Mouse (Mus musculus): Measurements from ENCODE around the gene Rasgef1c. TPM values are rescaled to one million over a fixed set of nuclear protein-coding genes. Genes with fewer than 3 reads are reported as not detected.

Rasgef1c gene
- total RNA-seq, 2 experiments from 2014 or later: 0.53 to 0.54 TPM

DNA sequence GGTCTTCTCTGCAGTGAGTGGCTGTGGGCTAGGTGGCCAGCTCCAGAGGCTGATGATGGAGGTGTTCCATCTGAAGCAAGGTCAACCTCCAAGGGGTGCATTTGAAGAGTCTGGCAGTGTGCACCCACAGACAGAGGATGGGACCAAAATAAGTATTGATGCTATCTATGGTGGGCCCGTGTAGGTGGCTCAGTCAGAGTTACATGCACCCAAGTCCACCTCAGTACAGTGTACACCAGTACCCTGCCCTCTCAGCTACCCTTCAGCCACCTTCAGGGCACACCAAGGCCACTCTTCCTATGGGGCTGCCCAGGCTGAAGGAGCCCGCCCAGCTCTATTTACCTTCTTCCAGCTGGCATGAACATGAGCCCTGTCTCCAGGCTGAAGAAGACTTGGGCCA, 68.1 kb downstream of the Rasgef1c start:
- no peak for DNase-seq (ENCODE audit: low spot score in 2 of 2)

DNA sequence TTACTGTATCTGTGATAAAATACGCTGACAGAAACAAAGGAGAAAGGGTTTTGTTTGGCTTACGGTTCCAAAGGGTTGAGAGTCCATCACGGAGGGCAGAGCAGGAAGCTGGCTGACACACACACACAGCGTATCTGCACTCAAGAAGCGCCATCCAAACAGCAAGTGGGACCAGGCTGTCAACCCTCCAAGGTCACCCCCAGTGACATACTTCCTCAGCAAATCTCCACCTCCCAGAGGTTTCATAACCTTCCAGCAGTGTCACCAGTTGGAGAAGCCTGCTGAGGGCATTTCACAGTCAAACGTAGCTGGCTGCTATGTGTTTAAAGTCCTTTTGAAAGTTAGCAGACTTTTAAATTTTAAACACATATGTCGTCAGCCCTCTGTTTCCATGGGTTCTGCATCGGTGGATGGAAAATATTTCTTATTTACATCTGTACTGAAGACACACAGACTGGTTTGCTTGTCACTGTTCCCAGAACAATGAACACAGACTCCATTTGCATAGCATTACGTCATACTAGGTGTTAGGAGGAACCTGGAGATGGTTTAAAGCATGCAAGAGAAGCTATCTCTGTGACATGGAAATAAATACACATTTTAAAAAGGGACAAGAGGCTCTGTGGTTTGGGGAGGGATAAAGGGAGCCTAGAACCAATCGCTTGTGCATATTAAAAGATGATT, 72.2 kb downstream of the Rasgef1c start:
- no peak for DNase-seq (ENCODE audit: low spot score in 2 of 2)

DNA sequence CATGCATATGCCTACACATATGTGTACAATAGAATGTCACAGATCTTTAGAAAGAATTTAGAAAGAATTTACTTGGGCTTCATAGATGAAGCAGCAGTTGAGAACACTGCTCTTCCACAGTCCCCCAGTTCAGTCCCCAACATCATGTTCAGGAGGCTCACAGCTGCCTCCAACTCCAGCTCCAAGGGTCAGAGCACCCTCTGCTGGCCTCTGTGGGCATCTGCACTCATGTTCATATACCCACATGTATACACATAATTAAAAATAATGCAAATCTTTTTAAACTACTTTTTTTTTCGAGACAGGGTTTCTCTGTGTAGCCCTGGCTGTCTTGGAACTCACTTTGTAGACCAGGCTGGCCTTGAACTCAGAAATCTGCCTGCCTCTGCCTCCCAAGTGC, 73.0 kb downstream of the Rasgef1c start:
- DNase-seq (ENCODE audit: low spot score in 2 of 2): no peak

DNA sequence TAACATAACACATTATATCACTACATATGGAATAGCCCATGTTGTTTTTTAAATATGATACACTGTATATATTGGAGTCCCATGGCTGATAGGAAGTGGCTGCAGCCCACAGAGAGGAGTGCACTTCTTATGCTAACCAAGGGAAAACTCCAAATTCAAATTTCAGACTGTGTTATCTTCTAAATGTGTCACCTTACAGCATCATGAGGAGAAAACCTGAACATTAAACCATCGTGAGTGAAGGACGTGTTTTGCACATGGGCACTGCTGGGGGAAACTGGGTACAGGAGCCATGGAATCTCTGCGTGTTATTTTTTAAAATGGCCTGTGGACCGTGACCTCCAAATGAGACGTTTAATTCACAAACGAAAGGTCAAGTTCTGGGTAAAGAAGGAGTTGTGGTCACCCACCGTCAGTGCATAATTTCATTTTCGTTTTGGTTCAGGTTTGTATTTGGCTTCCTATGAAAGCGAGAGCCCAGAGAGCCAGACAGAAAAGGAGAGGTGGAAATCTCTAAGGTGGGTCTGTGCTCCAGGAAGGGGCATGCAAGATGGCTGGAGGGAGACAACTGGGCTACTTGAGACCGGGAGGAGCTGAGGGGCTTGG, 76.4 kb downstream of the Rasgef1c start:
- DNase-seq (ENCODE audit: low spot score in 2 of 2): no peak

DNA sequence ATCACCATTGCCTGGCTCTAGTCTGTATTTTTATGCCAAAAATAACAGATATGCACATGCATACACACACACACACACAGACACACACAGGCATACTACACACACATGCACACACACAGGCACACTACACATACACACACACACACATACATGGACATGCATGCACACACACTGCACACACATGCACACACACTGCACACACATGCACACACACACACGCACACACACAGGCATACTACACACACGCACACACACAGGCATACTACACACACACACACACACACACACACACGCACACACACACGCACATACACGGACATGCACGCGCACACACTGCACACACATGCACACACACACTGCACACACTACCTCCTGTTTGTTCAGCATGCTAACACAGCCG, 77.3 kb downstream of the Rasgef1c start:
- no peak for DNase-seq (ENCODE audit: low spot score in 2 of 2)

DNA sequence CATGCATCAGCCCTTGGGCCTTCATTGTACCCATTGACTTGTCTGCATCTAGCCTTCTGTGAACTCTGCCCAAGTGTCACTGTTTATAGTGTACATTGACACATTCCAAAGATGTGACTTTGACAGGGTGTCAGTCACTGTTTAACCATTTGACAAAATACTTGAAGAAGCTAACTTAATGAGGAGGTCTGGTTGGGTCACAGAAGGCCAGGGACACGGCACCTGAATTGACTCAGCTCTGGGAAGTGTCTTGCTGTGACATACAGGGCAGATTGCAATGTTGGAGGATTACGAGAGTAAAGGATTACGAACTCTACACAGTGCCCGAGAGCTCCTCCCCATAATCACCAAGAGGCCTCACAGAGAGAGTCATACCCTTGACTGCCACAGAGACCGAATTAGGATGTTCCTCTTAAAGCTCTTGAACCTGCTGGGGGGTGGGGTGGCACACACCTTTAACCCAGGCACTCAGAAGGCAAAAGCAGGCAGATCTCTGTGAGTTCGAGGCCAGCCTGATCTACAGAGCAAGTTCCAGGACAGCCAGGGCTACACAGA, 79.1 kb downstream of the Rasgef1c start:
- no peak for DNase-seq (ENCODE audit: low spot score in 2 of 2)

DNA sequence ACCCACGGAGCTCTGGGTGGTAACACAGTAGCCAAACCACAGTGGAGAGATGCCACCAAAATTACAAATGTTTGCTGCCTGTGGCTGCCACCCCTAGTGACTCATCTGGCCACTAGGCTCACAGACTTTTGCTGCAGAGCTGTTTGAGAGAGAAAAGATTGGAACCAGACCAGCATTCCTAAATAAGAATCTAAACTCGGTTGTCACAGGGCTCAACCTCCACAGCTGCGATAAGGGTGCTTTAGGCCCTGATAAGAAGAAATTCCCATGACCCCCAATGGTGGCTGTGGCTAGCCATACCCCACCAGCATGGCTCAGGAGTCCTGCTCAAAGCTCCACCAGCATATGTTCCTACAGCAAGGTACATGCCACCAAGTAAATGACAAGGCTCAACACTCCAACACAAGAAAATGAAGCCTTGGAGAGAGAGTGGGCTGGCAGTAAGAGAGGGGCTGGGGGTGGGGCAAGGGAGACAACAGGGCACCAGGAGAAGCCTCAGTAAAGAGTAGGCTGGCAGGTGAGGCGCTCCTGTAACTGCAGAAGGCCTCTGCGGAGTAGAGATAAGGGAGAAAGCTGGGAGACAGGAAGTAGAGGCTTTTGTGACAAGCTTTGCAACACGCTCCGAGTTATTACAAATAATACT, 79.8 kb downstream of the Rasgef1c start:
- DNase-seq (ENCODE audit: low spot score in 2 of 2): no peak

DNA sequence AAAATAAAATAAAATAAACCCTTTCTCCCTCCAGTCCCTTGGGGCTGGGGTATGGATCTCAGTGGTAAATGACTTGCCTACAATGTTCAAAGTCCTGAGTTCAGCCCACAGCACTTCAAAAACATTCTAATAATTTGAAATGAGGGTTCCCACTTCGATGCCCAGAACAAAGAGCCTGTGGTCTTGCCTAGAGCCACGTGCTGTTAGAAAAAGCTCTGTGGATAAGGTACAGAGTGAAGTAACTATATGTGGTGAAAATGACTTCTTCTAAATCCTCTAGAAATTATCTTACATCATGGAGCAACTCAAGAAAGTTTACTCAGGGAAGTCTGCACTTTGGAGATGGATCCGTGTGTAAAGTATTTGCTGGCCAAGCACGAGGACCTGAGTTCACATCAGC, 80.5 kb downstream of the Rasgef1c start:
- DNase-seq (ENCODE audit: low spot score in 2 of 2): no peak

DNA sequence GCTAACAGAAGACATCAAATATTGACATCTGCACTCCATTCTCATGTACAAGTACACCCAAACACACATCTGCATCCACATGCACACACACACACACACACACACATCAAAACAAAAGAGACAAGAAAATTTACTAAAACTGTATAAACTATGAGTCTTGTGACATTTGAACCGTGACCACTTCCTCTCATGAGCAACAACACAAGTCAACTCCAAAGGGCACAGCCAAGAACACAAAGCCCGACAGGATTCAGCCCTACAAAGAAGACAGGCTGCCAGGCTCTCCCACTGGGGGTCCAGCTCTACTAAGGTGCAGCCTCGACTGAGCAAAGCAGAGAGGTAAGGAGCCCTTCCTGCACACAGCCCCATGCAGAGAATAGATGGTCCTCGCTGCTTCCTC, 81.2 kb downstream of the Rasgef1c start:
- no peak for DNase-seq (ENCODE audit: low spot score in 2 of 2)

DNA sequence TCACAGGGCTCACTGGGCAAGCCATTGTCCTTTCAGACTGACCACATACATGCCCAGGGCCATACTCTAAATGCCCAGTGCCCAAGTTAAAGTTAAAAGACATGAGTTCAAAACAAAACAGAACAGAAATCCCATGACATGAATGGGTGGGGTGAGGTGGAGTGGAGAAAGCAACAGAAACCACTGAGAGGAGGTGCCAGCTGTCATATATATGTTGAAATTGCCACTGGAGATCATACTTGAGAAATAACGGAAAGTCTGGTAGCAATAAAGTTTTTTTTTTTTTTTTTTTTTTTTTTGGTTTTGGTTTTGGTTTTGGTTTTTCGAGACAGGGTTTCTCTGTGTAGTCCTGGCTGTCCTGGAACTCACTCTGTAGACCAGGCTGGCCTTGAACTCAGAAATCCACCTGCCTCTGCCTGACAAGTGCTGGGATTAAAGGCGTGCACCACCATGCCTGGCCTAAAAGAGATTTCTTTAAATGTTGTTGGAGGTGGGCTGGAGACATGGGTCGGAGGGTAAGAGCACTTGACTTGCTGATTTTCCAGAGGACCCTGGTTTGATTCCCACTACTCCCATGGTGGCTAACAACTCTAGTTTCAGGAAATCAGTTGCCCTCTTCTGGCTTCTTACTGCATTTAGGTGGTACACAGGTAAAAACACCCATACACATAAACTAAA, 82.4 kb downstream of the Rasgef1c start:
- DNase-seq (ENCODE audit: low spot score in 2 of 2): no peak

DNA sequence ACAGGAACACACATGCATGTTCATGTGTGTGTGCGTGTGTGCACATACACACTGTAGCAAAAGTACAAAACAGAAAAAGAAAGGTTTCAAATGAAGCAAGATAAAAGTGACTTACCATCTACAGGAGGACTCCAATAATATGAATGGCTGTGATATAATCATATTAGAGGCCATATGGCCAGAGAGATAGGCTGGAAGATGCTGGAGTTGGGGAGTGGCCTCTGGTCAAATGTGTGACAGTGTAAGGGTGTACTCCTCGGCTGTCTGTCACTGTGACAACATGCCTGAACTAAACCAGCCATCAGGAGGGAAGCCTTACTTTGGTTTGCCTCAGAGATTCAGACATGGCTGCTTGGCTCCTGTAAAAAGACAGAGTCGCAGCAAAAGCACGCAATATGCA, 83.4 kb downstream of the Rasgef1c start:
- no peak for DNase-seq (ENCODE audit: low spot score in 2 of 2)

DNA sequence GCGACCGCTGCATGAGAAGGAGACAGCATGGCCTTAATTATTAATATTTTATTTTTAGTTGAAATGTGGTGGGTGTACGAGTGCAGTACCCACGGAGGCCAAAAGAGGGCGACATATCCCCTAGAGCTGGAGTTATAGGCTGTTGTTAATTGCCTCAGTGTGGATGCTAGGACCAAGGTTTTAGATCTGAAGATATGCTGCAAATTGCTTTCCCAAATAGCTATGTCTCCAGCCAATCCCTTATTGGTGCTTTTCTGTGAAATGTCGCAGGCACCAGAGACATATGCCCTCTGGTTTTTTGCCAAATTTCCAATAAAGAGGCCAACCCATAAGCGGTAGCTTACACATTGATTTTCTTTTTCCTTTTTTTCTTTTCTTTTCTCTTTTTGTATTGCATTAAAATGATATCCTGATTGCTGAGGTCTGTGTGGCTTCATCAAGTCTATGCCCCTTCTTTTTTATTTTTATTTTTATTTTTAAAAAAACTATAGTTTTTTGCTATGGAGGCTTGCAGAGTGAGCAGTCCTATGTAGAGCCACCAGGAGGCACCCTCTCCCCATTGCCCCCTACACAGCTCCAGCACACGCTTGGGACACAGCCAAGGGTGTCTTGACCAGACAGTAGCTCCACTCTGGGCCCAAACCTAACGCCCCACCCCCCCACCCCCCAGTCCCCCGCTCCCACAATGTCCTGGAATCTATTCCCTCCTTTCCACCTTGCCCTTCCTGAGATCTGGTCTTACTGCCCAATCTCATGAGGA, 84.8 kb downstream of the Rasgef1c start:
- DNase-seq (ENCODE audit: low spot score in 2 of 2): peak; percentile 44 to 56

DNA sequence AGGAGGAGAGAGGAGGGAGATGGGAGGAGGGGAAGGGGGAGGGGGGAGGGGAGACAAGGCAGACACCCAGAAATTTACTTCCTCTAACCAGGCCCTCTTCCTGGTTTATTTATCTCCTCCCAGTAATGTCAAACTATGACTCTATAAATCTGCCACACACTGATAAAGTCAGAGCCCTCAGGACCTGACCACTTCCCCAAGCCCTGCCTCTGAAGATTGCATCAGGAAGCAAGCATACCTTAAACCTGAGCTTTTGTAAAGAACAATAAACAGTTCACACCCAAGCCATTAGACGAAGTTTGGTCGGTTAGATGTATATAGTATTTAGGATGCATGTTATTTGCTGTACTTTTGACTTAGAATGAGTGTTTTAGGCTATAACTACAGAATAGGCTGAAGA, 92.9 kb downstream of the Rasgef1c start:
- DNase-seq (ENCODE audit: low spot score in 2 of 2): no peak

DNA sequence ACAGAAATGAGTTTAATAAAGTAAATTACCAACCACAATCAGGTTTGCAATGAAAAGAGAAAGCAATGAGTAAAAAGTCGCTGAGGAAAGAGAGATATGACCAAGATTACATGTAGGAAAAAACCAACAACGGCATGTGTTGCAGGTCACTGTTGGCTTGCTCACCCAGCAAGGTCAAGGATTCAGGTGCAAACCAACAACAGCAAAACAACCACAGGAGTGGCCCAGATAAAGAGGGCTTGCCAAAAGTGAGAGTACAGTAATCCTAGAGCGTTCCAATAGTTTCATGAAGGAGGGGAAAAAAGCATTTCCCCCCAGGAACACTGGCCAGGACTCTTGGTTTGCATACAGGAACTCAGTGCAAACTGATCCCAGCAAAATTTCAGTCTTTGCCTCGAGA, 94.8 kb downstream of the Rasgef1c start:
- DNase-seq (ENCODE audit: low spot score in 2 of 2): no peak

DNA sequence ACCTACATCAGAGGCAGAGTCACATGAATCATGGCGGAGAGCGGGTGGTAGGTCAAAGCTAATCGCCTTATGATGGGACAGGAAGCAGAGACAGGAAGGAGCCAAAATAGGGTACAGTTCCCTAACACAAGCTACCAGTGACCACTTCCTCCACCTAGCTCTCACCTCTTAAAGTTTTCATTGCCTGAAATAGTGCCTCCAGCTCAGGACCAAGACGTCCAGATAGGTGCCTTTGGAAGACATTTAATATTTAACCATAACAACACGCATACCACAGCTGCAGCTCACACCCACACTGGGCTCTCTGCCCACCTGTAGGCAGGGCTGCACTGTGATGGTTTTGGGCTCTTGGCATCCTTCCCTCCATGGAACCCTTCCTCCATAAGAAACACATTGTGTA, 95.7 kb downstream of the Rasgef1c start:
- no peak for DNase-seq (ENCODE audit: low spot score in 2 of 2)

DNA sequence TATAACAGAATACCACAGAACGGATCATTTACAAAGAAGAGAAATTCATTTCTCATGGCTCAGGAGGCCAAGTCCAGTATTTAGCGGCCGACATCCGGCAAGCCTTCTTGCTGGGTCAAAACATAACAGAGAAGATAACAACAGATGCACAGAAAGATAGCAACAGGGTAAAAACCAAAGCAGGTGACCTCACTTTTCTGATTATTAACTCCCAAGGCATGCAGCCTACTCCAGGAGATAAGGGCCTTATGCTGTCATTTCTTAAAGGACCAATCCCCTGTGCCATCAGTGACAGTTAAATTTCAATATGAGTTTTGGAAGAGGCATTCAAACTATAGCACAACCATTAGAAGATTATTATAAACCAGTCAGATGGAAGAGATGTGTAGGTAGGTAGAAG, 101.2 kb downstream of the Rasgef1c start:
- DNase-seq (ENCODE audit: low spot score in 2 of 2): no peak

DNA sequence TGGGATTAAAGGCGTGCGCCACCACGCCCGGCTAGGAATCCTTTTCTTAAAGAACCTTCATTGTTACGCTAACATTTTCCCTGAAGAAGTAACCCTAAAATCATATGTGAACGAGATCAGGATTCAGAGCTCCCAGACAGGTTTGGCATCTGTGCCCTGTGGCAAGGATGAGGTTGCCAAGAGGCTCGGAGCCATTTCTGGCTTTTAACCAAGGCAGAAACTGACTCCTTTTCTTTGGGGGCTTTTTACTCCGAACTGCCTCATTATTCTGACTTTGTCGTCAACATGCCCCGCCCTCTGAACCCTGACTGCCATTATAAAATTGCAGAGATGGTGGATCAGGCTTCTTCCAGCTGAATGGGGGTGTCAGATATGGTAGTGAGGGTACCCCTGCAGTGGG, 106.1 kb downstream of the Rasgef1c start:
- DNase-seq (ENCODE audit: low spot score in 2 of 2): no peak

DNA sequence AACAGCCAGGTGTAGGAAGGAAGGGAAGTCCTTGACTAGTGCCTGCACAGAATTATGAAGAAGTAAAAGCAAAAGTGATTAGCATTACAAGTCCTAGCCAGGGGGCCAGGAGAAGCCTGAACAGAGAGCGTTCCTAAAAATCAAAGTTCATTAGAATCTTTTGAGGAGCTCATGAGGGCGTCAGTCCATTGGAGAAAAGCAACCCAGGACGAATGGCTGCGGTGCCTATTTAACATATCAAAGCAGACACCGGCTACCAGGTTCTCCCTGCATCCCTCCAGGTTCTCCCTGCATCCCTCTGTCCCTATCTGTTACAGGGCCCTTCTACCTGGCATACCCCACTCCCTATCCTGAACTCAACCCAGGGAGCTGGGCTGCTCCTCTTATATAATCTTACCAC, 106.6 kb downstream of the Rasgef1c start:
- no peak for DNase-seq (ENCODE audit: low spot score in 2 of 2)

DNA sequence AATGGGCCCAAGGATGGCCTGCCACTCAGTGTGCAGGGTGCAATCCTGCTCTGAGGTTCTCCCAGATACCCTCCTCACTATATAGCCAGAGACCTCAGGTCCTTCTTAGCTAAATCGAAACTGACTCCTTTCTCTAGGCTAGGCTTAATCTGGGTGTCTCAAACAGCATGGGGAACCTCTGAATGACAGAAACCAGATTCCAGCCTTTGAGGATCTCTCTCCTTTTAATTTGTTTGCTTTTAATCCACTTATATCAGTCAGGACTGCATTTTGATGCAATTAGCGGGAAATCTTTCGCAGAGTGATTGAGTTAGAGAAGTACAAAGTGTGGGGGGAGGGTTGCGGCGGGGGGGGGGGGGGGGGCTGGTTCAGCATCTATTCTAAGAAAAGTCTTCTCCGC, 111.4 kb downstream of the Rasgef1c start:
- DNase-seq (ENCODE audit: low spot score in 2 of 2): no peak

DNA sequence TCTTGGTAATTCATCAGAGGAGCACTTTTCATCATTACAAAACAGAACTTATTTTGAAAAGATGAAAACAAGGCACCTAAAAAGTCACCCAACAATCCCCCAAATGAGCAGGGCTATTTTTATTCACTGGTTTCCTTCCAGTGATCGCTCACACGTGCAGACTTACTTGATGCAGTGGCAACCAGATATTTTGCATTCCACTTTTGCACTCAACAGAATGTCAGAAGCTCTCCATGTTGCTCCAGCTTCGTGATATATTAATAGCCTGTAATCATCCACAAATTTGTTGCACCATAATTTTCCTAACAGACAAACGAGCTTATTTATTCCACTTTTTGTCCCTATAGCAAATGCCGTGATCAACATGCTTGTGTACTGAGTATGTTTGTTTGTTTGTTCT, 114.9 kb downstream of the Rasgef1c start:
- DNase-seq (ENCODE audit: low spot score in 2 of 2): no peak

DNA sequence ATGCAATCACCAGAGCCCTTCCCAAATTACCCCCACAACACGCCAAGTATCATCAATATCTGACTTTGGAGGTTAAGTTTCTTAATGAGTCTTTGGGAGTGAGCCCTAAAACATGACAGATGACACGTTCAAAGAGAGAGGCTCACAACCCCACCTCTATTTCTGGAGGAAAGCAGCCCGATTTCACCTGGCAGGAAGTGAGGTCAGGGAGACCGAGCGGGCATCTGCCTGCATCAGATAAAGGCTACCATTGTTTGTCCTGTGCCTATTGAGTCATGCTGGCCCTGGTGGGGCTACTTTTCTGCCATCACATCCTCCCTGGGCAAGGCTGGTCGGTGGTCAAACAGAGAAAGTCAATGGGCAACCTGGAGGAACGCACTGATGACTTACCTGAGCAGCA, 115.9 kb downstream of the Rasgef1c start:
- DNase-seq (ENCODE audit: low spot score in 2 of 2): no peak
